Mouse (Mus musculus): ENCODE data around the gene Arl13a. TPM values are rescaled to one million over a fixed set of nuclear protein-coding genes. Genes with fewer than 3 reads are reported as not detected.

The Arl13a gene
- total RNA-seq, 2 experiments from 2014 or later: not detected

Other genes with a start within 250 kb of the Arl13a start
- gene Sytl4, start 205.7 kb upstream of the Arl13a start, total RNA-seq (2014; fragmentation: Nextera tagmentation): 2.2 and 5.2 TPM in 2 replicates
- 7.4 and 8.4 TPM in 2 replicates for gene Sytl4, start 205.7 kb upstream of the Arl13a start, total RNA-seq (2017)
- 60.4 and 71.4 TPM in 2 replicates for gene Cstf2, start 128.3 kb upstream of the Arl13a start, total RNA-seq (2014; fragmentation: Nextera tagmentation)
- 88.3 and 89.1 TPM in 2 replicates for gene Cstf2, start 128.3 kb upstream of the Arl13a start, total RNA-seq (2017)
- gene Xkrx, start 25.4 kb upstream of the Arl13a start, total RNA-seq (2014; fragmentation: Nextera tagmentation): 1.1 TPM in 1 of 2 replicates, not detected in the other
- gene Xkrx, start 25.4 kb upstream of the Arl13a start, total RNA-seq (2017): not detected in 2 replicates
- 0.22 TPM in 1 of 2 replicates, not detected in the other for gene Nox1, start 34.5 kb downstream of the Arl13a start, total RNA-seq (2014; fragmentation: Nextera tagmentation)
- gene Nox1, start 34.5 kb downstream of the Arl13a start, total RNA-seq (2017): not detected in 2 replicates
- 14.9 and 18.3 TPM in 2 replicates for gene Trmt2b, start 89.5 kb downstream of the Arl13a start, total RNA-seq (2014; fragmentation: Nextera tagmentation)
- gene Trmt2b, start 89.5 kb downstream of the Arl13a start, total RNA-seq (2017): 19.7 and 22.8 TPM in 2 replicates
- gene Tmem35a, start 107.7 kb downstream of the Arl13a start, total RNA-seq (2014; fragmentation: Nextera tagmentation): 0.31 TPM in 1 of 2 replicates, not detected in the other
- gene Tmem35a, start 107.7 kb downstream of the Arl13a start, total RNA-seq (2017): not detected in 2 replicates
- gene Cenpi, start 120.6 kb downstream of the Arl13a start, total RNA-seq (2014; fragmentation: Nextera tagmentation): 26.4 and 33.6 TPM in 2 replicates
- gene Cenpi, start 120.6 kb downstream of the Arl13a start, total RNA-seq (2017): 28.4 and 35.3 TPM in 2 replicates
- gene Drp2, start 217.1 kb downstream of the Arl13a start, total RNA-seq (2014; fragmentation: Nextera tagmentation): 0.87 TPM in 1 of 2 replicates, not detected in the other
- gene Drp2, start 217.1 kb downstream of the Arl13a start, total RNA-seq (2017): 0.05 and 0.53 TPM in 2 replicates

All from megakaryocyte-erythroid progenitor cell, adult 5-6 weeks (primary cell).